Mouse (Mus musculus) limb, embryonic 14.5 days (tissue): ENCODE measurements around the gene Psmd2. TPM values are rescaled to one million over a fixed set of nuclear protein-coding genes. Genes with fewer than 3 reads are reported as not detected.

Source experiments
- ATAC-seq: fragments of 200-750 bp; cut with Nextera tagmentation; 2 replicates; pipeline ENCODE4 v1.8.0; 2017; ENCODE audit warnings: low read depth, moderate number of reproducible peaks, moderate TSS enrichment; ENCODE audit not compliant: low FRiP score
- DNase-seq: peaks from one replicate; pipeline ENCODE4 v3.0.0-alpha.2; 2015; ENCODE audit warnings: low spot score
- H3K27ac ChIP-seq: fragments of 300-500 bp; sonication (generic); replicated peaks from 2 replicates; pipeline ENCODE4 v1.5.1; 2014; ENCODE audit warnings: low read depth, mild to moderate bottlenecking, low read length, moderate library complexity, mixed read lengths
- H3K27me3 ChIP-seq: fragments of 300-500 bp; sonication (generic); 2 replicates; pipeline ENCODE4 v1.6.1; 2014; ENCODE audit warnings: low read length, mixed read lengths; ENCODE audit not compliant: control insufficient read depth, insufficient read depth
- H3K36me3 ChIP-seq: fragments of 300-500 bp; sonication (generic); 2 replicates; pipeline ENCODE4 v1.6.1; 2014; ENCODE audit warnings: mild to moderate bottlenecking, low read length, moderate library complexity, mixed read lengths; ENCODE audit not compliant: control insufficient read depth, insufficient read depth
- H3K4me1 ChIP-seq: fragments of 300-500 bp; sonication (generic); 2 replicates; pipeline ENCODE4 v1.6.1; 2014; ENCODE audit warnings: antibody characterized with exemption, low read length, mixed read lengths; ENCODE audit not compliant: control insufficient read depth, insufficient read depth
- H3K4me2 ChIP-seq: fragments of 300-500 bp; sonication (generic); replicated peaks from 2 replicates; pipeline ENCODE4 v1.6.1; 2014; ENCODE audit warnings: low read depth, mild to moderate bottlenecking, low read length, moderate library complexity; ENCODE audit not compliant: severe bottlenecking
- H3K4me3 ChIP-seq: fragments of 300-500 bp; sonication (generic); replicated peaks from 2 replicates; pipeline ENCODE4 v1.5.1; 2014; ENCODE audit warnings: low read length
- H3K9ac ChIP-seq: fragments of 300-500 bp; sonication (generic); 2 replicates; pipeline ENCODE4 v1.6.1; 2014; ENCODE audit warnings: mild to moderate bottlenecking, low read depth, low read length, moderate library complexity; ENCODE audit not compliant: severe bottlenecking
- H3K9me3 ChIP-seq: fragments of 300-500 bp; sonication (generic); 2 replicates; pipeline ENCODE4 v1.6.1; 2016; ENCODE audit warnings: low read length; ENCODE audit not compliant: control insufficient read depth
- POLR2A ChIP-seq: fragments of 200-500 bp; IDR thresholded peaks from 2 replicates; pipeline ENCODE4 v1.8.0; 2012; ENCODE audit warnings: inconsistent platforms, mild to moderate bottlenecking, moderate library complexity, borderline replicate concordance; ENCODE audit not compliant: insufficient read depth, insufficient read length; ENCODE audit errors: extremely low read depth
- WGBS: fragments of 180-500 bp; shearing (Covaris S2); extraction: QIAGEN DNeasy Blood & Tissue Kit; methylation state at CpG from one replicate; pipeline ENCODE4 v1.1.7; 2014; 5-methylcytosine and 5-hydroxymethylcytosine counted together
- polyA plus RNA-seq, 2 experiments: library from polyadenylated mRNA; depleted of rRNA in 1 of 2; stranded (reverse) in 1 of 2; unstranded in 1 of 2; fragments of >200 nt; fragmentation: Nextera tagmentation in 1 of 2; extraction: Ambion mirVana in 1 of 2; gene quantifications; 2 replicates each; pipeline versions ENCODE4 v1.2.1 to v1.2.3; 2012 to 2014

Gene Psmd2
- polyA plus RNA-seq, 2 experiments: 180 to 270 TPM

DNA sequence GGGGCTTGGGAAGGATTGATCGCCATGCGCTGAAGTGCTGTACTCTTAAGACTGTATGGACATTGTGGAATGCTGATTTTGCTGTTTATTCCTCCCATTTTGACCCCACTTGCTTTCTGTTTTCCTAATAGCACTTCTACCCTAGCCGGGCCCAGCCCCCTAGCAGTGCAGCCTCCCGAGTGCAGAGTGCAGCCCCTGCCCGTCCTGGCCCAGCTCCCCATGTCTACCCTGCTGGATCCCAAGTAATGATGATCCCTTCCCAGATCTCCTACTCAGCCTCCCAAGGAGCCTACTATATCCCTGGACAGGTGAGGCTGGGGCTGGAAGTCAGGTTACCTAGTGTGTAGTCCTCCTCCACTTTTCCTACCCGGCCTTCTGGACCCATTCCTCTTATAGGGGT lies 23.8 kb downstream of the Psmd2 start:
- Histone ChIP-seq H3K4me2 (0 out of 2 replicates have a peak overlapping the region, but pooled peaks have one; percentile 17), H3K36me3 (peaks cover 60% of the 10 kb centered on the region), H3K4me3 (no peak overlapping the region), H3K9ac (no peak overlapping the region), H3K27me3 (no peaks in the 10 kb centered on the region), H3K9me3 (no peaks in the 10 kb centered on the region), H3K27ac (no peak overlapping the region), H3K4me1 (peaks cover 17% of the 10 kb centered on the region)
- ATAC-seq: no peak
- no peak for TF ChIP-seq POLR2A
- no peak for DNase-seq
- 90% methylated on average over 6 of the region's 6 CpGs for WGBS

DNA sequence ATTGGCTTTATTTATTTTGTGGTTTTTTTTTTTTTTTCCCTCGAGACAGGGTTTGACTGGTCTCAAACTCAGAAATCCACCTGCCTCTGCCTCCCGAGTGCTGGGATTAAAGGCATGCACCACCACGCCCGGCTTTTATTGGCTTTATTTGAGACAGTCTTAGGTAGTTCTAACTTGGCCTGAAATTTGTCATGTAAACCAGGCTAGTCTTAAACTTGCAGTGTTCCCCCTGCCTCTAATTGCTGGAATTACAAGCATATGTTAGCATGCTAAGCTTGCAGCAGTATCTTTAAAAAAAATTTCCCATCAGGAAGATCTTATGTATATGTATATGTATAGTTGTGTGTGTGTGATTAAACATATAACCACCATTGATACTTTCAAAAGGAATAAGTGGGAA lies 25.2 kb downstream of the Psmd2 start:
- no peak for ATAC-seq
- Histone ChIP-seq H3K4me3 (no peak overlapping the region), H3K36me3 (peaks cover 75% of the 10 kb centered on the region), H3K9me3 (no peaks in the 10 kb centered on the region), H3K27ac (no peak overlapping the region), H3K4me1 (peaks cover 17% of the 10 kb centered on the region), H3K27me3 (no peaks in the 10 kb centered on the region), H3K4me2 (no peak overlapping the region), H3K9ac (no peak overlapping the region)
- WGBS: 59% methylated on average over 4 of the region's 4 CpGs
- DNase-seq: no peak
- no peak for TF ChIP-seq POLR2A

DNA sequence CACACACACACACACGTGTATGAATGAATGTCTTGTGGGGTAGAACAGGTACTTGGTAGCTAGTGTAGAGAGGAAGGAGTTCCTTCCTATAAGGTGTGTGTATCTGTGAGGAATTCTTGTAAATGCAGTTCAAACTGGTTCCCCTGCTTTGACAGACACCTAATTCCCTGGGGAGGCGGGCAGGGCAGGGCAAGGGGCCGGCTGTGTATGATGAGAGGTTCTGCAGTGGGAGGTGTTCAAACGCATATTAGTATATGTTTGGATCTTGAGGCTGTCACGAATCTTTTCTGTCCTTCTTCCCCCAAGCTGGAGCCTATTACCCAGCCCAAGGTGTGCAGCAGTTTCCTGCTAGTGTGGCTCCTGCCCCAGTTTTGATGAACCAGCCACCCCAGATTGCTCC lies 25.9 kb downstream of the Psmd2 start:
- ATAC-seq: no peak
- Histone ChIP-seq H3K27ac (no peak overlapping the region), H3K4me1 (peaks cover 17% of the 10 kb centered on the region), H3K36me3 (peaks cover 82% of the 10 kb centered on the region), H3K4me2 (no peak overlapping the region), H3K9me3 (no peaks in the 10 kb centered on the region), H3K27me3 (no peaks in the 10 kb centered on the region), H3K4me3 (no peak overlapping the region), H3K9ac (no peak overlapping the region)
- no peak for DNase-seq
- no peak for TF ChIP-seq POLR2A
- 75% methylated on average over 5 of the region's 5 CpGs for WGBS

DNA sequence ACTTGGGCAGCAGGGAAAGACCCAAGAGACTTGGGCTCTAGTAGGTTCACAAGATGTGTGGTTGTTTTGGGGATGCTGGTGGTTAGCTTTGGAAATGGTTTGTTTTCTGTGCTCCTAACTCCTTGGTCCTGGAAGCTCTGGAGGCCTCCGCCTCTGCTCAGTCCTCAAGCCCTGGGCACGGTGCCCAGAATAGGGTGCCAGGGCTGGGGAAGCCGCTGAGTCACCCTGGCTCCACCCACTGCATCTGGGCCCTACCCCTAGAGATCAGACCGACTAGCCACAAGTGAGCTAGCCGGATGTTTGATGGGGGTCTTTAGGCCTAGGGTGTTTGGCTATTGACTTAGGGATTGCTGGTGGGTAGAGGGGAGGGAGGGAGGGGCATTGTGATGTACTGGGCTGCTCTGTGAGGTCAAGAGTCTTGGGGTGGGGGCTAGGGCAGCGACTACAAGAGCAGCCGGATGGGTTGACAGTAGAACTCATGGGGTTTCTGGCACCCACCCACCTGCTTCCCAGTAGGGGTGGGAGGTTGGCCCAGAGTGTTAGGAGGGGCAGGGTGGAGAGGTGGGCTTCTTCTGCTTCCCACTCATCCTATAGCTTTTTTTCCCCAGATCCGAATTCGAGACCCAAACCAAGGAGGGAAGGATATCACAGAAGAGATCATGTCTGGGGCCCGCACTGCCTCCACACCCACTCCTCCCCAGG lies 26.7 kb downstream of the Psmd2 start:
- ATAC-seq: no peak
- Histone ChIP-seq H3K4me1 (peaks cover 17% of the 10 kb centered on the region), H3K4me2 (no peak overlapping the region), H3K9me3 (no peaks in the 10 kb centered on the region), H3K27me3 (no peaks in the 10 kb centered on the region), H3K4me3 (no peak overlapping the region), H3K36me3 (peaks cover 89% of the 10 kb centered on the region), H3K9ac (no peak overlapping the region), H3K27ac (no peak overlapping the region)
- TF ChIP-seq POLR2A: no peak
- DNase-seq: no peak
- WGBS: 88% methylated on average over 10 of the region's 10 CpGs

DNA sequence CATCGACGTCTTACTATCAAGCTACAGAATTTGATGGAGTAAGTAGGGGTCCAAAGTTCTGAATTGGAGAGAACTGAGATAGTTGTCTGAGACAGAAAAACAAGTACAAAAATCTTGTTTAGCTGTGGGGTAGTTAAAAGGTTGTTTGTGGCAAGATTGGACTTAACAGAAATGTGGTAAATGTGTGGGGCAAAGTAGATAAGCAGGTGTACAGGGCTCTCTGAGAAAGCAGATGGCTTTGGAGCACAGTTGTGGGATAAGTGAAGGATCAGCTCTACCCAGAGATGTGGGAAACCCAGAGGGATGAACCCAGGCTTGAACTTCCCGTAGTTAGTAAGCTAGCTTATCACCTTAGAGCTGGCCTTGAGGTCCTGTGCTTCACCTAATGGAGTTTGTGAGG lies 39.3 kb downstream of the Psmd2 start:
- no peaks in the 10 kb centered on the region for H3K27me3 ChIP-seq
- H3K4me2 ChIP-seq: no peak overlapping the region
- no peak overlapping the region for H3K9ac ChIP-seq
- H3K4me1 ChIP-seq: peaks cover 22% of the 10 kb centered on the region
- peaks cover 69% of the 10 kb centered on the region for H3K36me3 ChIP-seq
- 90% methylated on average over 3 of the region's 3 CpGs for WGBS
- DNase-seq: no peak
- ATAC-seq: no peak
- no peak overlapping the region for H3K4me3 ChIP-seq
- H3K27ac ChIP-seq: no peak overlapping the region
- no peaks in the 10 kb centered on the region for H3K9me3 ChIP-seq
- no peak for TF ChIP-seq POLR2A
